Mouse (Mus musculus) testis, adult 2 months (tissue): ENCODE results near the gene Pigt.

Experiments
- CTCF ChIP-seq: fragments of 200-500 bp; IDR thresholded peaks from 2 replicates; pipeline ENCODE4 v1.5.1; 2012; ENCODE audit warnings: low read depth, mild to moderate bottlenecking, inconsistent platforms, low read length, moderate library complexity; ENCODE audit not compliant: control insufficient read depth, insufficient read depth, insufficient replicate concordance
- POLR2A ChIP-seq: fragments of 200-500 bp; IDR thresholded peaks from 2 replicates; pipeline ENCODE4 v1.6.1; 2012; ENCODE audit warnings: low read depth, mild to moderate bottlenecking, inconsistent platforms, low read length, moderate library complexity; ENCODE audit not compliant: control insufficient read depth

DNA sequence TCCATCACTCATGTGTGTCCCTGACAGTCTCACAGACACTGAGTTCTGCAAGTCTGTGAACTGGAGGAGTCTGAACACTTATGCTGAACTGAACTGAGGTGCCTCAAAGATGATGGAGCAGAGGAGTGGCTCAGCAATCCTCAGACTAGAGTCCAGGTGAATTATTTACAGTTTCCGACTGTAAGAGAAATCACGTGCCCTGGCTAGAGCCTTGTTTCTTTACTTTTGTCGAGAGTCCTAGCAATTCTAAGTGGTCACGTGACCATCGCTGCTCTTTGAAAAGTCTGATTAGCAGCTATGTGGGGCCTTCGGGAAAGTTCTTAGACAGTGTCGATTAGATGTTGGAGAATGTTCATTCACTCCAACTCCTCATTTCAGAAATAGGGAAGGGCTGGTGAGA, 39.4 kb upstream of the Pigt start:
- TF ChIP-seq CTCF (no peak), POLR2A (no peak)
